Mouse (Mus musculus) liver, embryonic 15.5 days (tissue): ENCODE results near the gene Ide. TPM values are rescaled to one million over a fixed set of nuclear protein-coding genes. Genes with fewer than 3 reads are reported as not detected.
"Not testable (repeated sequence)": the region's sequence is repeated elsewhere in the genome, so short reads cannot be mapped to it uniquely, and the experiment has no call there.

ENCODE experiments used
- ATAC-seq: fragments of 200-750 bp; cut with Nextera tagmentation; 2 replicates; pipeline ENCODE4 v1.8.0; 2017; ENCODE audit warnings: moderate number of reproducible peaks, mild to moderate bottlenecking, moderate library complexity; ENCODE audit not compliant: insufficient read depth
- H3K27ac ChIP-seq: fragments of 300-500 bp; sonication (generic); replicated peaks from 2 replicates; pipeline ENCODE4 v1.5.1; 2015; ENCODE audit warnings: mild to moderate bottlenecking, inconsistent platforms
- H3K27me3 ChIP-seq: fragments of 300-500 bp; sonication (generic); 2 replicates; pipeline ENCODE4 v1.6.1; 2015; ENCODE audit warnings: mild to moderate bottlenecking, inconsistent platforms
- H3K36me3 ChIP-seq: fragments of 300-500 bp; sonication (generic); replicated peaks from 2 replicates; pipeline ENCODE4 v1.6.1; 2015; ENCODE audit warnings: moderate library complexity, mild to moderate bottlenecking, inconsistent platforms
- H3K4me1 ChIP-seq: fragments of 300-500 bp; sonication (generic); replicated peaks from 2 replicates; pipeline ENCODE4 v1.6.1; 2015; ENCODE audit warnings: inconsistent platforms
- H3K4me2 ChIP-seq: fragments of 300-500 bp; sonication (generic); 2 replicates; pipeline ENCODE4 v1.6.1; 2015; ENCODE audit warnings: moderate library complexity, mild to moderate bottlenecking, inconsistent platforms
- H3K4me3 ChIP-seq: fragments of 300-500 bp; sonication (generic); replicated peaks from 2 replicates; pipeline ENCODE4 v1.5.1; 2015; ENCODE audit warnings: mild to moderate bottlenecking, inconsistent platforms
- H3K9ac ChIP-seq: fragments of 300-500 bp; sonication (generic); 2 replicates; pipeline ENCODE4 v1.6.1; 2015; ENCODE audit warnings: moderate library complexity, mild to moderate bottlenecking, inconsistent platforms
- H3K9me3 ChIP-seq: fragments of 300-500 bp; sonication (generic); replicated peaks from 2 replicates; pipeline ENCODE4 v1.6.1; 2016; ENCODE audit warnings: inconsistent platforms
- WGBS: fragments of 180-500 bp; shearing (Covaris S2); methylation state at CpG from one replicate; pipeline ENCODE4 v1.1.7; 2015; ENCODE audit warnings: mixed read lengths; ENCODE audit not compliant: insufficient replicate concordance; 5-methylcytosine and 5-hydroxymethylcytosine counted together
- polyA plus RNA-seq: library from polyadenylated mRNA; unstranded; fragments of >200 nt; fragmentation: Nextera tagmentation; extraction: Ambion mirVana; gene quantifications from 2 replicates; pipeline ENCODE4 v1.2.1, GENCODE M21; 2015

Gene Ide
- polyA plus RNA-seq, 1 experiment from 2014 or later: 25.8 TPM

GRCm38 (mm10) chr19:37239096-37239495, 98.6 kb downstream of the Ide start:
- peaks cover 70% of the 10 kb centered on the region for H3K4me1 ChIP-seq
- peak overlapping the region; percentile 17; the same call in 1 of the 2 replicates for H3K4me3 ChIP-seq
- peaks cover 13% of the 10 kb centered on the region for H3K27me3 ChIP-seq
- no peak for ATAC-seq
- H3K4me2 ChIP-seq: peak overlapping the region; percentile 75
- H3K27ac ChIP-seq: peak overlapping the region; percentile 98
- no peaks in the 10 kb centered on the region for H3K36me3 ChIP-seq
- H3K9me3 ChIP-seq: no peaks in the 10 kb centered on the region
- 26% methylated on average over 4 of the region's 4 CpGs for WGBS
- H3K9ac ChIP-seq: peak overlapping the region; percentile 54

GRCm38 (mm10) chr19:37238651-37239050, 99.0 kb downstream of the Ide start:
- Histone ChIP-seq H3K27ac (peak overlapping the region; percentile 98), H3K4me2 (peak overlapping the region; percentile 75), H3K27me3 (peaks cover 14% of the 10 kb centered on the region), H3K4me3 (peak overlapping the region; percentile 17), H3K9ac (peak overlapping the region; percentile 54), H3K4me1 (peaks cover 74% of the 10 kb centered on the region), H3K36me3 (no peaks in the 10 kb centered on the region), H3K9me3 (no peaks in the 10 kb centered on the region)
- ATAC-seq: peak; percentile 22; the same call in 1 of the 2 replicates
- WGBS: 21% methylated on average over 7 of the region's 7 CpGs

- peak overlapping the region; percentile 63 for H3K9ac ChIP-seq
- H3K27ac ChIP-seq: peak overlapping the region; percentile 98
- no peaks in the 10 kb centered on the region for H3K36me3 ChIP-seq
- peaks cover 14% of the 10 kb centered on the region for H3K27me3 ChIP-seq
- H3K4me3 ChIP-seq: peak overlapping the region; percentile 48
- ATAC-seq: peak; percentile 88
- peak overlapping the region; percentile 75 for H3K4me2 ChIP-seq
- WGBS: 5% methylated on average over 15 of the region's 15 CpGs
- peaks cover 80% of the 10 kb centered on the region for H3K4me1 ChIP-seq
- no peaks in the 10 kb centered on the region for H3K9me3 ChIP-seq
Observed at GRCm38 (mm10) chr19:37237712-37238437, 99.8 kb downstream of the Ide start.

- WGBS: 16% methylated on average over 5 of the region's 5 CpGs
- Histone ChIP-seq H3K9ac (peak overlapping the region; percentile 63), H3K27me3 (peaks cover 14% of the 10 kb centered on the region), H3K36me3 (no peaks in the 10 kb centered on the region), H3K4me1 (peaks cover 86% of the 10 kb centered on the region), H3K9me3 (no peaks in the 10 kb centered on the region), H3K4me2 (peak overlapping the region; percentile 75), H3K27ac (peak overlapping the region; percentile 98), H3K4me3 (peak overlapping the region; percentile 48)
- ATAC-seq: peak; percentile 56
Observed at GRCm38 (mm10) chr19:37237306-37237705, 100.3 kb downstream of the Ide start.

- Histone ChIP-seq H3K4me2 (peak overlapping the region; percentile 87), H3K4me1 (peaks cover 88% of the 10 kb centered on the region), H3K27ac (peak overlapping the region; percentile 98), H3K4me3 (no peak overlapping the region), H3K9ac (peak overlapping the region; percentile 48; the same call in 1 of the 2 replicates), H3K36me3 (no peaks in the 10 kb centered on the region), H3K27me3 (peaks cover 14% of the 10 kb centered on the region), H3K9me3 (no peaks in the 10 kb centered on the region)
- 68% methylated on average over 8 of the region's 8 CpGs for WGBS
- no peak for ATAC-seq
Observed at GRCm38 (mm10) chr19:37235818-37236217, 101.8 kb downstream of the Ide start.

GRCm38 (mm10) chr19:37233561-37234539, 103.8 kb downstream of the Ide start:
- peak overlapping the region; percentile 79 for H3K9ac ChIP-seq
- no peaks in the 10 kb centered on the region for H3K9me3 ChIP-seq
- H3K27ac ChIP-seq: peak overlapping the region; percentile 98
- no peaks in the 10 kb centered on the region for H3K36me3 ChIP-seq
- peaks cover 14% of the 10 kb centered on the region for H3K27me3 ChIP-seq
- H3K4me2 ChIP-seq: peak overlapping the region; percentile 87
- H3K4me3 ChIP-seq: peak overlapping the region; percentile 69
- 5% methylated on average over 63 of the region's 63 CpGs for WGBS
- no peak for ATAC-seq
- H3K4me1 ChIP-seq: peaks cover 69% of the 10 kb centered on the region

GRCm38 (mm10) chr19:37232598-37232997, 105.1 kb downstream of the Ide start:
- H3K9ac ChIP-seq: 0 out of 2 replicates have a peak overlapping the region, but pooled peaks have one; percentile 22
- H3K4me1 ChIP-seq: peaks cover 61% of the 10 kb centered on the region
- H3K9me3 ChIP-seq, H3K36me3 ChIP-seq: not testable (repeated sequence)
- WGBS: 32% methylated on average over 9 of the region's 9 CpGs
- peak overlapping the region; percentile 87 for H3K27ac ChIP-seq
- ATAC-seq: peak; percentile 50
- H3K4me3 ChIP-seq: peak overlapping the region; percentile 69
- peaks cover 14% of the 10 kb centered on the region for H3K27me3 ChIP-seq
- peak overlapping the region; percentile 87 for H3K4me2 ChIP-seq

GRCm38 (mm10) chr19:37225197-37225862, 112.3 kb downstream of the Ide start:
- peaks cover 58% of the 10 kb centered on the region for H3K36me3 ChIP-seq
- H3K4me3 ChIP-seq: no peak overlapping the region
- peak overlapping the region; percentile 62 for H3K27ac ChIP-seq
- H3K9me3 ChIP-seq: no peaks in the 10 kb centered on the region
- no peaks in the 10 kb centered on the region for H3K27me3 ChIP-seq
- 41% methylated on average over 6 of the region's 6 CpGs for WGBS
- no peak overlapping the region for H3K4me2 ChIP-seq
- H3K4me1 ChIP-seq: peaks cover 25% of the 10 kb centered on the region
- peak; percentile 47; the same call in 1 of the 2 replicates for ATAC-seq
- no peak overlapping the region for H3K9ac ChIP-seq
